Mouse (Mus musculus) liver, adult 2 months (tissue): ENCODE measurements around the gene Apba3.

Experiments
- CTCF ChIP-seq: fragments of 200-500 bp; IDR thresholded peaks from 2 replicates; pipeline ENCODE4 v1.5.1; 2011; ENCODE audit warnings: low read depth, low read length, control low read depth
- POLR2A ChIP-seq: fragments of 200-500 bp; IDR thresholded peaks from 2 replicates; pipeline ENCODE4 v1.6.1; 2011; ENCODE audit warnings: low read length, control low read depth; ENCODE audit not compliant: insufficient read depth; ENCODE audit errors: extremely low read depth

DNA sequence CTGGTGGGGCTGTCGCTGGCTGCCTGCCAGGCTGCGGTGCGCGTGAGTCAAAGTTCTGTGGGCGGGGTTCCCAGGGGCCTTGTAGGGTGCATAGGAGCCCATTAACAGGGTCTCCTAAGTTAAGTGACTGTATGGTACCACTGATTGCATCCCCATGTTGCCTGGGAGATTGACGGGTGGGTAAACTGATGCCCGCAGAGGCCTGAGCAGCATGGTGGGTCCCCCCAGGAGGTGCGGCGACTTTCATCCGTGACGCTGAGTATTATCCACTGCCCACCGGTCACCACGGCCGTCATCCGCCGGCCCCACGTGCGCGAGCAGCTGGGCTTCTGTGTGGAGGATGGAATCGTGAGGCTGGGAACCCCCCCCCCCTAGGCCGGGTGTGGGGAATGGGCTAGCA is 5.6 kb downstream of the Apba3 start:
- no peak for TF ChIP-seq CTCF
- TF ChIP-seq POLR2A: no peak
